Mouse (Mus musculus) cerebellum, adult 2 months (tissue): ENCODE results near the gene Olfr146.

Source experiments
- CTCF ChIP-seq: fragments of 200-500 bp; IDR thresholded peaks from 2 replicates; pipeline ENCODE4 v1.5.1; 2011; ENCODE audit warnings: low read depth, mild to moderate bottlenecking, control low read depth, low read length, moderate library complexity, borderline replicate concordance; ENCODE audit not compliant: insufficient read depth
- POLR2A ChIP-seq: fragments of 200-500 bp; IDR thresholded peaks from 2 replicates; pipeline ENCODE4 v1.6.1; 2011; ENCODE audit warnings: low read length, control low read depth, borderline replicate concordance; ENCODE audit not compliant: insufficient read depth

DNA sequence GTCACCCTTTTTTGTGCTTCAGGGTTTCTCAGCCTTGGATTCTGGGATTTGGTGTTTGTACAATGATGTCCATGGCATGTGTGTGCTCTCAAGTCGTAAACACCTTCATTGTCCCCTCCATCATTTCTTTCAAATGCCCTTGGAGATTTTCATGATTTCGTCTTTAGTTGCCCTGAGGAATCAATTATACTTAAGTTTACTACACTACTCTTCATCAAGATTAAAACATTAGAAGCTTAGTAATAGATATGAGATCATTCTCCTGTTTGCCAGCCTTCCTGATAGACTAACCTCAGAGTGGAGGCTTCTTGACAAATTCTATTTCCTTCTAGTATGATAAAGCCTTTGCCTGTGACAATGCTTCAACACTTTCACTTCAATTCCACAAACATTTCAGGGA is 23.6 kb downstream of the Olfr146 start, which contains the start of gene Olfr935:
- no peak for TF ChIP-seq CTCF
- no peak for TF ChIP-seq POLR2A
